Mouse (Mus musculus) small intestine, adult 2 months (tissue): ENCODE results near the gene Zfp59. TPM values are rescaled to one million over a fixed set of nuclear protein-coding genes. Genes with fewer than 3 reads are reported as not detected.

Experiments used
- H3K27ac ChIP-seq: fragments of 200-500 bp; 2 replicates; pipeline ENCODE4 v1.5.1; 2012; ENCODE audit warnings: low read depth, low read length, control low read depth, inconsistent platforms; ENCODE audit not compliant: insufficient read depth
- H3K27me3 ChIP-seq: fragments of 200-500 bp; 2 replicates; pipeline ENCODE4 v1.6.1; 2012; ENCODE audit warnings: mild to moderate bottlenecking, moderate library complexity, low read length, inconsistent platforms; ENCODE audit not compliant: control insufficient read depth, insufficient read depth
- H3K36me3 ChIP-seq: fragments of 200-500 bp; 2 replicates; pipeline ENCODE4 v1.6.1; 2012; ENCODE audit warnings: mild to moderate bottlenecking, low read length, control low read depth, inconsistent platforms; ENCODE audit not compliant: control insufficient read depth, insufficient read depth
- H3K4me1 ChIP-seq: fragments of 200-500 bp; 2 replicates; pipeline ENCODE4 v1.6.1; 2012; ENCODE audit warnings: low read length, inconsistent platforms, mixed read lengths; ENCODE audit not compliant: control insufficient read depth, insufficient read depth, insufficient read length
- H3K4me3 ChIP-seq: fragments of 200-500 bp; 2 replicates; pipeline ENCODE4 v1.5.1; 2012; ENCODE audit warnings: low read depth, mild to moderate bottlenecking, control low read depth, inconsistent platforms, low read length, moderate library complexity
- CTCF ChIP-seq: fragments of 200-500 bp; IDR thresholded peaks from 2 replicates; pipeline ENCODE4 v1.5.1; 2012; ENCODE audit warnings: low read depth, mild to moderate bottlenecking, control low read depth, inconsistent platforms, low read length, moderate library complexity, mixed read lengths; ENCODE audit not compliant: insufficient replicate concordance, insufficient read length; ENCODE audit errors: extremely low read depth
- POLR2A ChIP-seq: fragments of 200-500 bp; IDR thresholded peaks from 2 replicates; pipeline ENCODE4 v1.6.1; 2012; ENCODE audit warnings: low read depth, mild to moderate bottlenecking, control low read depth, inconsistent platforms, low read length, moderate library complexity
- WGBS: fragments of 180-500 bp; shearing (Covaris S2); methylation state at CpG from one replicate; pipeline ENCODE4 v1.1.7; 2018; 5-methylcytosine and 5-hydroxymethylcytosine counted together
- polyA plus RNA-seq: library from polyadenylated mRNA; depleted of rRNA; stranded (reverse); fragments of >200 nt; gene quantifications from 2 replicates; pipeline ENCODE4 v1.2.3, GENCODE M21; 2012; rRNA removed

The Zfp59 gene
- polyA plus RNA-seq, 1 experiment, result 0.13 TPM

GRCm38 (mm10) chr7:27900601-27901000 lies 62.2 kb downstream of the Zfp59 start:
- WGBS, result 89% methylated on average over 4 of the region's 4 CpGs
- Histone ChIP-seq H3K27me3 (no peaks in the 10 kb centered on the region), H3K4me1 (no peaks in the 10 kb centered on the region), H3K36me3 (no peaks in the 10 kb centered on the region), H3K27ac (no peak overlapping the region), H3K4me3 (no peak overlapping the region)
- no peak for TF ChIP-seq CTCF
- TF ChIP-seq POLR2A, result no peak

- WGBS, result 38% methylated on average over 11 of the region's 11 CpGs
- Histone ChIP-seq H3K4me1 (no peaks in the 10 kb centered on the region), H3K36me3 (peaks cover 5% of the 10 kb centered on the region), H3K27me3 (no peaks in the 10 kb centered on the region), H3K4me3 (no peak overlapping the region), H3K27ac (no peak overlapping the region)
- TF ChIP-seq POLR2A (no peak), CTCF (no peak)
Measured at GRCm38 (mm10) chr7:27905061-27905848, 66.8 kb downstream of the Zfp59 start.

Other genes with a start within 250 kb of the Zfp59 start
- 19.6 and 34.1 TPM in 2 replicates for gene Akt2, start 247.1 kb upstream of the Zfp59 start, polyA plus RNA-seq
- 0.15 and 0.22 TPM in 2 replicates for gene Ttc9b, start 184.7 kb upstream of the Zfp59 start, polyA plus RNA-seq
- gene Map3k10, start 164.0 kb upstream of the Zfp59 start, polyA plus RNA-seq, result 11.1 and 16.8 TPM in 2 replicates
- 0.06 and 0.56 TPM in 2 replicates for gene Zfp607b, start 149.3 kb upstream of the Zfp59 start, polyA plus RNA-seq
- gene Zfp60, start 107.2 kb upstream of the Zfp59 start, polyA plus RNA-seq, result 0.18 and 0.38 TPM in 2 replicates
- gene Zfp626, start 31.4 kb upstream of the Zfp59 start, polyA plus RNA-seq, result 0.09 and 0.15 TPM in 2 replicates
- 0.11 and 0.13 TPM in 2 replicates for gene Zfp607a, start 18.9 kb downstream of the Zfp59 start, polyA plus RNA-seq
- 0.39 and 0.48 TPM in 2 replicates for gene Zfp974, start 90.9 kb downstream of the Zfp59 start, polyA plus RNA-seq
- gene Zfp780b, start 140.6 kb downstream of the Zfp59 start, polyA plus RNA-seq, result 0.22 and 0.62 TPM in 2 replicates
- 0.15 and 0.23 TPM in 2 replicates for gene Zfp850, start 175.5 kb downstream of the Zfp59 start, polyA plus RNA-seq
- 51.2 and 74.1 TPM in 2 replicates for gene Psmc4, start 211.5 kb downstream of the Zfp59 start, polyA plus RNA-seq
- gene Fcgbp, start 232.6 kb downstream of the Zfp59 start, polyA plus RNA-seq, result 1,238 and 3,973 TPM in 2 replicates